Mouse (Mus musculus) megakaryocyte, adult 5-6 weeks (primary cell): ENCODE data around the gene Rasal2. TPM values are rescaled to one million over a fixed set of nuclear protein-coding genes. Genes with fewer than 3 reads are reported as not detected.

ENCODE experiments used
- total RNA-seq, 2 experiments: library from RNA; stranded (forward) in 1 of 2; stranded (reverse) in 1 of 2; fragments of 153-499, 151-499 nt in 1 of 2; fragments of 221-1000, 200-1000 nt in 1 of 2; gene quantifications; 2 replicates each; pipeline versions ENCODE4 v1.2.3 to v1.2.4; 2015 to 2017

The Rasal2 gene
- total RNA-seq, 2 experiments from 2014 or later, result 0.73 to 1.2 TPM

Other genes starting within 250 kb of the Rasal2 start
- gene Cryzl2, start 46.0 kb upstream of the Rasal2 start, total RNA-seq (2015), result 6.0 and 8.4 TPM in 2 replicates
- gene Cryzl2, start 46.0 kb upstream of the Rasal2 start, total RNA-seq (2017), result 4.7 and 8.0 TPM in 2 replicates
- 0.54 and 0.89 TPM in 2 replicates for gene Sec16b, start 94.1 kb upstream of the Rasal2 start, total RNA-seq (2015)
- 0.26 and 0.41 TPM in 2 replicates for gene Sec16b, start 94.1 kb upstream of the Rasal2 start, total RNA-seq (2017)